Mouse (Mus musculus): ENCODE data around the gene Ptov1.
"Not testable (repeated sequence)": the region's sequence is repeated elsewhere in the genome, so short reads cannot be mapped to it uniquely, and the experiment has no call there.

Ptov1 gene

DNA sequence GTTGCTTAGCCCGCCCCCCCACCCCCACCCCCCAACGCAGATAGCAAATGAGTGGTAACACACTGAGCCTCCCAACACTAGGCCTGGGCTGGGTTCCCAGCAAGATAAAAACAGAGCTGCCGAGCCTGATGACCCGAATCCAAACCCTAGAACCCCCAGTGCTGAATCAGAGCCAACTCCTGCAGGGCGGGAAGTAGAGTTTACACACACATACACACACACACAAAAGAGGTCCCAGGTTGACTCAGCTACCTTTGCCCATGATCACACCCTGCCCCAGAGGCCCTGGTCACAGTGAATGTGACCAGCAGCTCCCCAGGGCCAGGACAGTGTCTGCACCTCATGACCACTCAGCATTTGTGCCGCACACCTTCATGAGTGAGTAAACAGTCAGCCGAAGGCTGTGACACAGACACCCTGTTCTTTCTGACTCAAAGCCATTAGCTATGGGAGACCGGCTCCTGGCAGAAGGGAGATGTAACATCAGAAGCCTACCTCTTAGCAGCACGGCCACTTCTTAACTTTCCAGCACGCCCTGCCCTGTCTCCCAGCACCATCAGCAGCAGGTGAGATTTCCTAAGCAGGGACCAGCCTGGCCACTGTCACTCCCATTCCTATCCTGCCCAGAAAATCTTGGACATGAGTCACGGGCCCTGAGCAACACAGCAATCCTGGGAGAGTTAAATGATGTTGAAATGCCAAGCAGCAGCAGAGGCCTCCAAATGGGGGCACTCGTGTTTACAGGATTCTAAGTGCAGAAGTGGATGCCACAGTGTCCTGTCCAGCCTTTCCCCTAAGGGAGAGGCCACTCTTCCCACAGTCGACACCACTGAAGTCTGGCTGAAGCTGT, 18.9 kb upstream of the Ptov1 start:
- DNase-seq, result no peak

- no peak for DNase-seq
These were observed 17.4 kb upstream of the Ptov1 start for GRCm38 (mm10) chr7:44886964-44887363.

DNA sequence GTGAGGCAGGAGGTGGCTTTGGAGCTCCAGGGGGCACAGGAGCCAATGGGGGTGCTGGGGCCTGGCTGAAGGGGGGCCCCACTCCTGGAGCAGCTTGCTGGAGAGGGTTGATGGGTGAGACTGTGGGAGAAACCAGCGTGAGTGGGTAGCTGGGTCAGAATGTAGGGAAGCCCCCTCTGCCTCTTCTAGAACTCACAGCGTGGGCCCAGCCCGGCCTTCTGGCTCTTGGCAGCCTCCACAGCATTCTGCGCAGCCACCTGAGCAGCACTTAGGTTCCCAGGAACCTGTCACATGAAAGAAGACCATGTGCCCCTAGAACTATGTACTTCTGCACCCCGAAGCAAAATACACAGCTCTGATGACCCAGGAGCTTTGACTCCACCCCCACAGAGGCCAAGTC, 15.0 kb upstream of the Ptov1 start:
- DNase-seq, result no peak

DNA sequence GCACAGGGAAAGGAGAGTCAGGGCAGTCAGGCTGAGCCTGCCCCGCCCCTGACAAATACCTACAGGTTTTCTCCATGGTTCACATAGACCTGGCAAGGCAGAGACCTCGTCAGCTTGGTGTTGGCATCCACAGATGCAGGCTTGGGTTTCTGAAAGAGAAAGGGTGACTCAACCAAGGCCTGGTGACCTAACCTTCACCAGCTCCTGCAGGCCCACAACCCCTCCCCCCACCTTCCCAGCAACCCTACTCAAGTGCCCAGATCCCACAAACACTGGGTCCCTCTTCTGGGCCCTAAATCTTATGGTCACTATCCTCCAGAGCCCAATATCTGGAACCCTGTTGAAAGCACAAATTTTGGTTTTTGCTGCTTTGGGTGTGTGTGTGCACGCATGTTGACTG, 13.4 kb upstream of the Ptov1 start:
- no peak for DNase-seq

DNA sequence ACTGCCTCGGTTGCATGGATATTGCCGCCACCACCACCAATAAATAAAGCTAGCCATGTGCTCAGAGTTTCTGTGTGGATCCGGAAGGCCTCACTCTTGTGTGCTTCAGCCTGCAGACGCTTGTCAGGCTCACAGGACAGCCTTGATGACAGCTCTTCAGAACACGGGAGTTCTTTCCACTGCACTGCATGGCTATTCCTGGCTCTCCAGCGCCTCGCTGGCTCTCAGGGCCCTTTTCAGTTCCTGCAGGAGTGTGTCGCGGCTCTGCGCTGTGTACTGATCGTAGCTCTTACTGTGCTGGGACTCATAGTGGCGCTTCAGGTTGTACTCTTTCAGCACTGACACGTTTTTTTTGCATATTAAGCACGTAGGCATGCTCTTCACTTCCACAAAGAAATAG, 8.2 kb upstream of the Ptov1 start:
- no peak for DNase-seq

- not testable (repeated sequence) for DNase-seq
These were observed 2.2 kb upstream of the Ptov1 start for GRCm38 (mm10) chr7:44871774-44872173.

GRCm38 (mm10) chr7:44871181-44871580, 1.6 kb upstream of the Ptov1 start:
- DNase-seq, result no peak

DNA sequence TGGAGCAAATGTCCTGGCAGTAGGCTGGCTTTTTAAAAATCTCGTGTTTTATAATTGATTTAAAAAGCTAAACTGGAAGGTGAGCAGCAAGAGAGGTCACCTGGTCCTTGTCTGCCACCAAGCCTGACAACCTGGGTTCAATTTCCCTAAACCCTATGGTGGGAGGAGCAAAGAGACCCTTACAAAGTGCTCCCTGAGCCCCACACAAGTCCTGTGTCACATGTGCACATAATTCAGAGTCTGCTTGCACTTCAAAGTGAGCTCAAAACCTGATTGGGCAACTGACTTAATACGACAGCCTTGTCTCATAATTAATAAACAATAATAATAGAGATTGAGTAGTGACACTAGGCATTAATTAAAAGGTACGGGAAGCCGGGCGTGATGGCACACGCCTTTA, 1.0 kb upstream of the Ptov1 start:
- no peak for DNase-seq

GRCm38 (mm10) chr7:44868919-44869696, 480 bp downstream of the Ptov1 start:
- DNase-seq, result peak; percentile 63 to 73

GRCm38 (mm10) chr7:44868465-44868864, 1.1 kb downstream of the Ptov1 start:
- DNase-seq, result peak in 1 of 2 experiments; percentile 32

DNA sequence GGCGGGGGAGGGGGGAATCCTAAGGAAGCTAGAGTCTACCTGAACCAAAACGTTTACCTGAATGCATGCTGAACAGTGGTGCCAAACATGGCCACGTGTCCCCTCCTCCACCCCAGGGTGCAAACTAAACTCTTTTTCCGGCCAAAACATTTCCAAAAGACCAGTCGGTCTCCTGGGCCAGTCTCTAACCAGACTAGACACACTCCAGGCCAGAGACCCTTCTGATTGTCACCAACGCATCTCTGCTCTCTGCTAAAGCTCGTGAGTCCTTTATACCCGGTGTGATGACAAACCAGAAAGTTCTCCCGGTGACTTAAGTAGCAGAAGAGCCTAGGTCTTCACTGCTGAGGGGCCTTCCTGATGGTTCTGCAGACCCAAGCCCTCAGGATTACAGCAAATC, 1.8 kb downstream of the Ptov1 start:
- no peak for DNase-seq

DNA sequence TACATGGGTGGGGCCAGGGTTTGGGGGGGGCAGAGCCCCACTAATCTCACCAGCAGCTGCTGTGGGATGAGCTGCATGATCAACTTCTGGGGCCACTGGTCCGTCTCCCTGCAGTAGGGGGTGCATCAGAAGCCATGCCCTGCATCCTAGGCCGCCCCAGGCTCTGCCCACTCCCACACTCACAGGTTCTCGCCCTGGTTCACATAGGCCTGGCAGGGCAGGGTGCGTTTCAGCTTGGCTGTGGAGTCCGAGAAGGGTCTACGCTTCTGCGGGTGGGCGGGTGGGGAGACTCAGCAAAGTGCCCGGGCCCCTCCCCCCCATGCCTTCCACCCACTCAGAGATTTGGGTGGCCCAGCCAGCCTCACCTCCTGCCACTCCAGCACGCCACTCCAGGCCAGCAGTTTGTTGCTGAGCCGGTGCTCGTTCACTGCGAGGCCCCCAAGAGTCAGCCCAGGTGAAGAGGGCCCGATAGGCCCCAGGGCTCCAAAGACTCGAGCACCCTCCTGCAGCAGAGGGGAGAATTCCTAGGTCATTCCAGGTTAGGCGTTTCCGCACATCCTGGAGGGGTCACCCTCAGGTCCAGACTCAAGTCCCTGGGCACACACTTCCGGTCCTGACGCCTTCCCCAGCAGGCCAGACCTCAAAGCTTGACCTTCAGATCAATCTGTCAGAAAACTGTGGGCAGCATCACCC, 2.4 kb downstream of the Ptov1 start:
- no peak for DNase-seq

DNA sequence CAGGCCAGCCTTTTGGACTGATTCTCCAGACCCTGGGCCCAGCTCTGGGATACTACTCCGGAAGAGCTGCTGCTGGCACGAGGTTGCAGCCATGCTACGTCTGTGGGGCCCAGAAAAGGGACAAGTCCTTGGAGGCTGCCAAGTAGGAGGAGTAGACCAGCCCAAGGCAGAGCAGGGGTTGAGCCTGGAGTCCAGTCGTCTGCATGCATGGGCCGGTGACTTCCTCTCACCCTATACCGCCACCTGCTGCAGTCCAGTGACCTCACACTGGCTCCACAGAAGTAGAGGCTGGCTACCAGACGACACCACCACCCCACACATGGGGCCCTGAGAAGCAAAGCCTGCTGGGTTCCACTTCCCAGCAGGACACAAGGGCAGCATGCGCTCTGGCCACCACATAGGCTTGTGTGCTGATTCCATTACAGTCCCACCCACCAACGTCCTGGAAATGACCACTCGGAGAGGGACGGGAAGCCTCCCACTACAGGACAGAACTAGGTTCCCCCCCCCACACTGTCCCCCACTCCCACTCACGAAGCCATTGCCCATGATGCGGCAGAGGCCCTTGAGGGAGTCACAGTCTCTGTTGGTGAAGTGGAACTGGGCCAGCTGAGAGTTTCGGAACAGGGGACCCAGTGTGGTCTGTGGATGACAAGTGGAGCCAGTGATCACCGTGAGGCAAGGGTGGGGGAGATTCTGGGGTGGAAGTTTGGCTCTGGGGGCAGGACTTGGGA, 3.1 kb downstream of the Ptov1 start:
- peak in 1 of 2 experiments; percentile 53 for DNase-seq

GRCm38 (mm10) chr7:44864595-44865542, 4.7 kb downstream of the Ptov1 start:
- peak in 1 of 2 experiments; percentile 32 for DNase-seq

- DNase-seq, result no peak
These were observed 5.5 kb downstream of the Ptov1 start for GRCm38 (mm10) chr7:44863982-44864494.

DNA sequence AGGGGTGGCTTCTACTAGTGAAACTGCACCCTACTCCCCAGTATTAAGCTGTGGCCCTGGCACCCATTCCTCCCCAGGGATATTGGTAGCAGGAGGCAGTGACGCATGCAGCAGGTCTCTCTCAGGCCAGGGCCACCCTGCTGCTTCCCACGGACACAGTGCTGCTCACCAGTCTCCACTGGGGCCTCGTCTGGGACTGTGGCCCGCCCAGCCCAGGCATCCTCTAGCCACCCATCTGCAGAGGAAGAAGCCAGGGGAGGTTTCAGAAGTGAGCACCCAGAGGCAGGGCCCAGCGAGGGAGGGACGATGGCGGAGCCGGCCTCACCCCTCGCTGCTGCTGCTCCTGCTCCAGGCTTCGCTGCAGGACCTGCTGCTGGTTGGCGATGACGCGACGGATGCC, 6.4 kb downstream of the Ptov1 start:
- DNase-seq, result no peak

GRCm38 (mm10) chr7:44862434-44862833, 7.2 kb downstream of the Ptov1 start:
- DNase-seq, result no peak

DNA sequence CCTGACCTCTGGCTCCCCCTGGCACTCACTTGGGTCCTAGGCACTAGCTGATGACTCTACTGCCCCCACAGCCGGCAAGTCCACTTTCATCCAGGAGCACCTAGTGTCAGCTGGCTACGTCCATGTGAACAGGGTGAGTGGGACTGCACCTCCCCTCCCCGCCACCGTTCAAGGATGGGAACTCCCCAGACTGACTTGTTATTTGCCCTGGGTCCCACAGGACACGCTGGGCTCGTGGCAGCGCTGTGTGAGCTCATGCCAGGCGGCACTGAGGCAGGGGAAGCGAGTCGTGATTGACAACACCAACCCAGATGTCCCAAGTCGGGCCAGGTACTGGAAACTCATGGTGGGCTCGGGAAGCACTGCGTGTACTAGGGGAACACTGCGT, 8.2 kb downstream of the Ptov1 start:
- DNase-seq, result no peak

- peak; percentile 70 to 80 for DNase-seq
These were observed 8.8 kb downstream of the Ptov1 start for GRCm38 (mm10) chr7:44860576-44861428.

DNA sequence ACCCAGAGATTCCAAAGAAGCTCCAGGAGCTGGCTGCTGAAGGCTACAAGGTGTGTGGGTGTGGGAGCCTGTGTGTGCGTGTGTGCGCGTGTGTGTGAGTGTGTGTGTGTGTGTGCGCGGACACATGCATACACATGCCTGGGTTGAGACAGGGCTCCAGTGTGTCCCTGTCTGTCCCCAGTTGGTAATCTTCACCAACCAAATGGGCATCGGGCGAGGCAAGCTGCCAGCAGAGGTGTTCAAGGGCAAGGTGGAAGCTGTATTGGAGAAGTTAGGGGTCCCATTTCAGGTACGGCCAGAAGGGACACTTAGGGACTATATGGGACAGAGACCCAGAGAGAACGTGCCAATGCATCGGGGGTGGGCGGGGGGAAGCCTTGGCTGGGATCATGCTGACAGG, 9.7 kb downstream of the Ptov1 start:
- DNase-seq, result no peak
